Mouse (Mus musculus) large intestine, adult 2 months (tissue): ENCODE data around the gene Xpnpep1. TPM values are rescaled to one million over a fixed set of nuclear protein-coding genes. Genes with fewer than 3 reads are reported as not detected.

Source experiments
- DNase-seq: peaks from one replicate; pipeline ENCODE4 v3.0.0-alpha.2; 2012; ENCODE audit warnings: low read depth, low spot score
- WGBS: fragments of 180-500 bp; shearing (Covaris S2); methylation state at CpG from one replicate; pipeline ENCODE4 v1.1.7; 2018; 5-methylcytosine and 5-hydroxymethylcytosine counted together
- polyA plus RNA-seq: library from polyadenylated mRNA; depleted of rRNA; stranded (reverse); fragments of >200 nt; gene quantifications from 2 replicates; pipeline ENCODE4 v1.2.3, GENCODE M21; 2012

The Xpnpep1 gene
- polyA plus RNA-seq, 1 experiment, result 347 TPM

GRCm38 (mm10) chr19:53069451-53069850 lies 29.4 kb upstream of the Xpnpep1 start:
- 85% methylated on average over 3 of the region's 3 CpGs for WGBS

GRCm38 (mm10) chr19:53066934-53067333 lies 26.9 kb upstream of the Xpnpep1 start:
- 57% methylated on average over 10 of the region's 10 CpGs for WGBS
- no peak for DNase-seq

More at GRCm38 (mm10) chr19:53069451-53069850, 29.4 kb upstream of the Xpnpep1 start:
- DNase-seq, result no peak

- no peak for DNase-seq
- 61% methylated on average over 9 of the region's 9 CpGs for WGBS
Observed at GRCm38 (mm10) chr19:53066531-53066930, 26.5 kb upstream of the Xpnpep1 start.

GRCm38 (mm10) chr19:53064972-53065361 lies 25.0 kb upstream of the Xpnpep1 start:
- WGBS, result 70% methylated on average over 8 of the region's 8 CpGs
- no peak for DNase-seq

- WGBS, result 78% methylated on average over 12 of the region's 12 CpGs
- no peak for DNase-seq
Observed at GRCm38 (mm10) chr19:53064292-53064971, 24.4 kb upstream of the Xpnpep1 start.

GRCm38 (mm10) chr19:53062046-53062445 lies 22.0 kb upstream of the Xpnpep1 start:
- WGBS, result 59% methylated on average over 3 of the region's 3 CpGs
- no peak for DNase-seq

- 92% methylated on average over 16 of the region's 16 CpGs for WGBS
Observed at GRCm38 (mm10) chr19:53059344-53060111, 19.5 kb upstream of the Xpnpep1 start.

GRCm38 (mm10) chr19:53058726-53059334 lies 18.8 kb upstream of the Xpnpep1 start:
- no peak for DNase-seq
- 31% methylated on average over 8 of the region's 8 CpGs for WGBS

More at GRCm38 (mm10) chr19:53059344-53060111, 19.5 kb upstream of the Xpnpep1 start:
- DNase-seq, result no peak

- WGBS, result 69% methylated on average over 16 of the region's 16 CpGs
Observed at GRCm38 (mm10) chr19:53057980-53058725, 18.1 kb upstream of the Xpnpep1 start.

GRCm38 (mm10) chr19:53053355-53053754 lies 13.3 kb upstream of the Xpnpep1 start:
- 92% methylated on average over 16 of the region's 16 CpGs for WGBS
- DNase-seq, result no peak

More at GRCm38 (mm10) chr19:53057980-53058725, 18.1 kb upstream of the Xpnpep1 start:
- no peak for DNase-seq

- no peak for DNase-seq
- WGBS, result 35% methylated on average over 19 of the region's 19 CpGs
Observed at GRCm38 (mm10) chr19:53052031-53052670, 12.1 kb upstream of the Xpnpep1 start.

GRCm38 (mm10) chr19:53051288-53051985 lies 11.4 kb upstream of the Xpnpep1 start:
- no peak for DNase-seq
- WGBS, result 88% methylated on average over 18 of the region's 18 CpGs

GRCm38 (mm10) chr19:53050100-53050499 lies 10.1 kb upstream of the Xpnpep1 start:
- WGBS, result 78% methylated on average over 3 of the region's 3 CpGs
- no peak for DNase-seq

- no peak for DNase-seq
- WGBS, result 78% methylated on average over 5 of the region's 5 CpGs
Observed at GRCm38 (mm10) chr19:53047208-53047607, 7.2 kb upstream of the Xpnpep1 start.

- DNase-seq, result no peak
- 55% methylated on average over 13 of the region's 13 CpGs for WGBS
Observed at GRCm38 (mm10) chr19:53043423-53044125, 3.6 kb upstream of the Xpnpep1 start.

- 77% methylated on average over 4 of the region's 4 CpGs for WGBS
- no peak for DNase-seq
Observed at GRCm38 (mm10) chr19:53041570-53041969, 1.6 kb upstream of the Xpnpep1 start.

GRCm38 (mm10) chr19:53041133-53041510 lies 1.1 kb upstream of the Xpnpep1 start:
- WGBS, result 45% methylated on average over 5 of the region's 5 CpGs
- DNase-seq, result no peak

GRCm38 (mm10) chr19:53039090-53039489 lies 924 bp downstream of the Xpnpep1 start:
- DNase-seq, result no peak
- WGBS, result 33% methylated on average over 11 of the region's 11 CpGs
